Mouse (Mus musculus) C2C12 (cell line): ENCODE measurements around the gene Oxct2a. TPM values are rescaled to one million over a fixed set of nuclear protein-coding genes. Genes with fewer than 3 reads are reported as not detected.

Source experiments
- H3K27me3 ChIP-seq: one replicate; pipeline ENCODE4 v1.6.1; 2011; ENCODE audit not compliant: control insufficient read depth, insufficient read depth, insufficient read length
- H3K36me3 ChIP-seq: one replicate; pipeline ENCODE4 v1.6.1; 2011; ENCODE audit not compliant: control insufficient read depth, insufficient read depth
- H3K4me3 ChIP-seq: one replicate; pipeline ENCODE4 v1.5.1; 2011; ENCODE audit warnings: mild to moderate bottlenecking, control low read depth; ENCODE audit not compliant: poor library complexity, insufficient read depth, severe bottlenecking
- H3K79me2 ChIP-seq: one replicate; pipeline ENCODE4 v1.6.1; 2011; ENCODE audit not compliant: control insufficient read depth, insufficient read depth
- H3K79me3 ChIP-seq: one replicate; pipeline ENCODE4 v1.6.1; 2011; ENCODE audit warnings: low read depth, control low read depth
- H3ac ChIP-seq: one replicate; pipeline ENCODE3; 2011; ENCODE audit warnings: low read depth; ENCODE audit not compliant: control insufficient read depth, insufficient read length
- CEBPB ChIP-seq: IDR thresholded peaks from one replicate; pipeline ENCODE4 v1.6.1; 2011; ENCODE audit warnings: low read depth, mild to moderate bottlenecking, control low read depth, moderate library complexity
- CTCF ChIP-seq: IDR thresholded peaks from one replicate; pipeline ENCODE4 v1.5.1; 2011; ENCODE audit not compliant: control insufficient read depth, insufficient read depth, insufficient read length
- FOSL1 ChIP-seq: IDR thresholded peaks from one replicate; pipeline ENCODE4 v1.8.0; 2011; ENCODE audit warnings: mild to moderate bottlenecking, low read length; ENCODE audit not compliant: poor library complexity, insufficient read depth, severe bottlenecking
- MAX ChIP-seq: IDR thresholded peaks from one replicate; pipeline ENCODE4 v1.6.1; 2011; ENCODE audit warnings: mild to moderate bottlenecking, control low read depth
- MYOD1 ChIP-seq: IDR thresholded peaks from one replicate; pipeline ENCODE4 v1.6.1; 2011; ENCODE audit warnings: low read depth; ENCODE audit not compliant: control insufficient read depth, insufficient read length
- MYOG ChIP-seq: IDR thresholded peaks from one replicate; pipeline ENCODE4 v1.6.1; 2011; ENCODE audit not compliant: control insufficient read depth, insufficient read length; ENCODE audit errors: extremely low read depth
- USF1 ChIP-seq: IDR thresholded peaks from one replicate; pipeline ENCODE4 v1.6.1; 2011; ENCODE audit warnings: low read depth, mild to moderate bottlenecking, control low read depth, moderate library complexity
- polyA plus RNA-seq: library from polyadenylated mRNA; unstranded; fragments of >200 nt; fragmentation: generic; extraction: Trizol; gene quantifications from one replicate; pipeline ENCODE4 v1.2.1, GENCODE M21; 2012; ENCODE audit warnings: missing spikeins

Gene Oxct2a
- polyA plus RNA-seq, 1 experiment = 0.05 TPM

DNA sequence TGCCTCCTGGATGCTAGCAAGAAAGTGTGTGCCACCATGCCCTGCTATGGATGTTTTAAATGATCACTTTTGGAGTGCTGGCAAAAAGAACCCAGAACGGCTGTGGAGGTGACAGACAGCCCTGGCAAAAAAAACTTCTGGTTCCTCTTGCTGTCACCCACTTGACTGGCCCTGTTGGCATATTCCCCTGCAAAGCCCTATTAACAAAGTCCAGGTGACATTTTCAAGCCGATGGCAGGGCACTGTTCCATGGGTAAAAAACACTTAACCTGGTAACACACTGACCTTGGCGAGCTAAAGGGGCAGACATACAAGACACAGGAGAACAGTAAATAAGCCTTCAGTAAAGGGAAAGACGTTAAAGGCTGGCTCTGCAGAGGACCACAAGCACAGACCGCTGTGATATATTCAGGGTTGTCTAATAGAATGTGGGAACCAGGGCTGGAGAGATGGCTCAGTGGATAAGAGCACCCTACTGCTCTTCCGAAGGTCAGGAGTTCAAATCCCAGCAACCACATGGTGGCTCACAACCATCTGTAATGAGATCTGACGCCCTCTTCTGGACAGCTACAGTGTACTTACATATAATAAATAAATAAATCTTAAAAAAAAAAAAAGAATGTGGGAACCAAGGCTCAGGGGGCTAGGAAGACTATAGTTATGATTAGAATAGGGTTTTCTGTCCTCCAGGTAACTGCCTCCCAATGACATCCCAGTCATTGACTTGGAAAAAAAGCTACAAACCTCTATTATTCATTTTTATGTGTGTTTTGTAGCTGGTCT is 29.6 kb downstream of the Oxct2a start:
- no peak overlapping the region for H3K4me3 ChIP-seq
- H3K36me3 ChIP-seq = peaks cover 94% of the 10 kb centered on the region
- TF ChIP-seq CEBPB (no peak), MAX (no peak), MYOD1 (no peak), FOSL1 (no peak), MYOG (no peak), USF1 (no peak), CTCF (no peak)
- no peaks in the 10 kb centered on the region for H3K27me3 ChIP-seq
- no peak overlapping the region for H3ac ChIP-seq
- H3K79me3 ChIP-seq = peaks cover 3% of the 10 kb centered on the region
- H3K79me2 ChIP-seq = peaks cover 33% of the 10 kb centered on the region

DNA sequence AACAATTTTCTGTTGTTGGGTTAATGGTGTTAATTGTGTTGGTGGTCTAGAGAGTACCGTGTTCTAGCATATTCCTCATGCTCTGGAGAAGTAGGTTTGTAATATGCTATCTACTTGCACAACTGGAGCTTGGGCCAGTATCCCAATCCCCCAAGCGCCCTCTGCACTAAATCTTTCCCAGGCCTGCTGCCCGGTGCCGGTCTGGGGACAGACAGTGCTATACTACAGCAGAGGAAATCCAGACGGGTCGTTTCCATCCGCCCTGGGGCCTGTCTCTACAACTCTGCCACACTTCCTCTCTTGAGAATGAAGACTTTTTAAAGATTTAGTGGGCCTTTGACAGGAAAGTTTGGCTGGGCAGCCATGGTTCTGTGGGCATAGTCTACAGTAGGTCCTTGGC is 30.4 kb downstream of the Oxct2a start:
- Histone ChIP-seq H3K79me2 (peaks cover 42% of the 10 kb centered on the region), H3K27me3 (no peaks in the 10 kb centered on the region), H3K4me3 (no peak overlapping the region), H3ac (no peak overlapping the region), H3K36me3 (peaks cover 96% of the 10 kb centered on the region), H3K79me3 (peaks cover 10% of the 10 kb centered on the region)
- TF ChIP-seq FOSL1 (no peak), MAX (no peak), MYOG (no peak), CTCF (no peak), USF1 (no peak), MYOD1 (no peak), CEBPB (no peak)

DNA sequence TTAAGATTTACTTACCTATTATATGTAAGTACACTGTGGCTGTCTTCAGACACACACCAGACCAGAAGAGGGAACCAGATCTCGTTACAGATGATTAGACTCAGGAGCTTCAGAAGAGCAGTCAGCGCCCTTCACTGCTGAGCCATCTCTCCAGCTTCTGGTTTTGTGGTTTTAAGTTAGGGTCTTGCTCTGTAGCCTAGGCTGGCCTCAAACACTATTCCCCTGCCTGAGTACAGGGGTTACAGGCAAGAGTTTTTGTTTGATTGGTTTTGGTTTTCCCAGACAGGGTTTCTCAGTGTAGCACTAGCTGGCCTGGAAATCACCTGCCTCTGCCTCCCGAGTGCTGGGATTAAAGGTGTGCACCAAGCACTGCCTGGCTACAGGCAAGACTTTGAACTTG is 31.0 kb downstream of the Oxct2a start:
- Histone ChIP-seq H3K4me3 (no peak overlapping the region), H3K79me3 (peaks cover 14% of the 10 kb centered on the region), H3K36me3 (peaks cover 96% of the 10 kb centered on the region), H3K79me2 (peaks cover 48% of the 10 kb centered on the region), H3K27me3 (no peaks in the 10 kb centered on the region), H3ac (no peak overlapping the region)
- TF ChIP-seq CTCF (no peak), CEBPB (no peak), USF1 (no peak), FOSL1 (no peak), MYOG (no peak), MAX (no peak), MYOD1 (no peak)

DNA sequence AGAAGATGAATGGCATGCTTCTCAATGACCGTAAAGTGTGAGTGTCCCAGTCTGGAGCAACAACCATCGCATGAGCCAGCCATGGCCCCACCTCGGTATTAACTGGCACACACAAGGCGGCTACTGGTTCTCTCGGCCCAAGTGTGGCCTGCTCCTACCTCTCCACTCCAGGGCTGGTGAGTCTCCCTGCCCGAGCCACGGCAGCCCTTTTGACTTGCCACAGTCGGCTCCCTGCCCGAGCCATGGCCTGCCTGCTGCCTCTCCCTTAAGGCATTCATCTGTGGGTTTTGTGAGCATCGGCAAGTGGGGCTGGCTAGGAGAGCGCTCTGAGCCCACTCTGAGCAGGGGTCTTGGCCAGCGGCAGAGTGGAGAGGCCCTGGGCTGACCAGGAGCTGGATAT is 34.4 kb downstream of the Oxct2a start:
- Histone ChIP-seq H3ac (no peak overlapping the region), H3K36me3 (peaks cover 96% of the 10 kb centered on the region), H3K27me3 (no peaks in the 10 kb centered on the region), H3K79me2 (peaks cover 82% of the 10 kb centered on the region), H3K79me3 (peaks cover 46% of the 10 kb centered on the region), H3K4me3 (no peak overlapping the region)
- no peak for TF ChIP-seq CTCF
- TF ChIP-seq CEBPB = no peak
- no peak for TF ChIP-seq USF1
- no peak for TF ChIP-seq MAX
- no peak for TF ChIP-seq FOSL1
- TF ChIP-seq MYOD1 = no peak
- TF ChIP-seq MYOG = no peak

DNA sequence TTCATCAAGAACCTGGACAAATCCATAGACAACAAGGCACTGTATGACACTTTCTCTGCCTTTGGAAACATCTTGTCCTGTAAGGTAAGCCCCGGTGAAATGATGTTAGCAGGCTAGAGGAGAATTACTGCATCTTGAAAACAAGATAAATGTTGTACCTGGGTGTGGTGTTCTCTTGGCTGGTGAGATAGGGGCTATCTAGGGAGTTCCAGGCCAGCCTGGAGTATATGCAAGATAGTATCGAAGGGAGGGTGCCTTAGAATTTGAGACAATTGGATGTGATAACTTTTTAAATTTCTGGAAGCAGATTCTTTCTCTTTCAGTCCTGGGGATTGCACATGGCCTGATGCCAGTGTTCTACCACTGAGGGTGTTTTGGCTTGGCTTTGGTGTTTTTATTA is 36.6 kb downstream of the Oxct2a start:
- H3K36me3 ChIP-seq = peaks cover 76% of the 10 kb centered on the region
- TF ChIP-seq MAX (no peak), MYOG (no peak)

More for the DNA sequence above, 36.6 kb downstream of the Oxct2a start:
- Histone ChIP-seq H3K4me3 (no peak overlapping the region), H3K27me3 (no peaks in the 10 kb centered on the region), H3ac (no peak overlapping the region), H3K79me3 (peaks cover 51% of the 10 kb centered on the region), H3K79me2 (peaks cover 82% of the 10 kb centered on the region)
